Mouse (Mus musculus) cerebellum, adult 2 months (tissue): ENCODE results near the gene Grik4. TPM values are rescaled to one million over a fixed set of nuclear protein-coding genes. Genes with fewer than 3 reads are reported as not detected.
A peak's percentile ranks its signal among the peaks of the same experiment; 100 is the strongest.

Experiments used
- DNase-seq, 2 experiments: peaks; one replicate each; pipeline ENCODE4 v3.0.0; 2021
- H3K27ac ChIP-seq: fragments of 200-500 bp; 2 replicates; pipeline ENCODE4 v1.5.1; 2012; ENCODE audit warnings: low read length, control low read depth, inconsistent platforms; ENCODE audit not compliant: insufficient read depth
- H3K27me3 ChIP-seq: fragments of 200-500 bp; 2 replicates; pipeline ENCODE4 v1.6.1; 2012; ENCODE audit warnings: inconsistent platforms, mild to moderate bottlenecking, low read length, moderate library complexity; ENCODE audit not compliant: control insufficient read depth, insufficient read depth
- H3K4me1 ChIP-seq: fragments of 200-500 bp; 2 replicates; pipeline ENCODE4 v1.6.1; 2011; ENCODE audit warnings: low read length; ENCODE audit not compliant: control insufficient read depth, insufficient read depth
- H3K4me3 ChIP-seq: fragments of 200-500 bp; replicated peaks from 2 replicates; pipeline ENCODE3; 2011; ENCODE audit warnings: mild to moderate bottlenecking, low read depth, low read length, control low read depth; ENCODE audit not compliant: insufficient read depth
- CTCF ChIP-seq: fragments of 200-500 bp; IDR thresholded peaks from 2 replicates; pipeline ENCODE4 v1.5.1; 2011; ENCODE audit warnings: low read depth, mild to moderate bottlenecking, control low read depth, low read length, moderate library complexity, borderline replicate concordance; ENCODE audit not compliant: insufficient read depth
- POLR2A ChIP-seq: fragments of 200-500 bp; IDR thresholded peaks from 2 replicates; pipeline ENCODE4 v1.6.1; 2011; ENCODE audit warnings: low read length, control low read depth, borderline replicate concordance; ENCODE audit not compliant: insufficient read depth
- WGBS: fragments of 180-500 bp; shearing (Covaris S2); methylation state at CpG from one replicate; pipeline ENCODE4 v1.1.7; 2018; 5-methylcytosine and 5-hydroxymethylcytosine counted together
- polyA plus RNA-seq: library from polyadenylated mRNA; depleted of rRNA; stranded (reverse); fragments of >200 nt; gene quantifications from 2 replicates; pipeline ENCODE4 v1.2.3, GENCODE M21; 2012

The Grik4 gene
- polyA plus RNA-seq, 1 experiment: 10.5 TPM

GRCm38 (mm10) chr9:42504559-42504958 is 439.7 kb downstream of the Grik4 start:
- Histone ChIP-seq H3K4me3 (no peak overlapping the region), H3K27me3 (no peaks in the 10 kb centered on the region), H3K27ac (no peak overlapping the region), H3K4me1 (no peaks in the 10 kb centered on the region)
- TF ChIP-seq CTCF (no peak), POLR2A (no peak)
- WGBS: 75% methylated on average over 11 of the region's 11 CpGs
- DNase-seq: no peak

- Histone ChIP-seq H3K27me3 (no peaks in the 10 kb centered on the region), H3K4me1 (no peaks in the 10 kb centered on the region), H3K27ac (no peak overlapping the region), H3K4me3 (no peak overlapping the region)
- no peak for TF ChIP-seq POLR2A
- TF ChIP-seq CTCF: no peak
- no peak for DNase-seq
- 86% methylated on average over 4 of the region's 4 CpGs for WGBS
Observed at GRCm38 (mm10) chr9:42503709-42504108, 440.6 kb downstream of the Grik4 start.

- Histone ChIP-seq H3K27ac (no peak overlapping the region), H3K4me3 (no peak overlapping the region), H3K4me1 (no peaks in the 10 kb centered on the region), H3K27me3 (no peaks in the 10 kb centered on the region)
- TF ChIP-seq POLR2A: no peak
- no peak for TF ChIP-seq CTCF
- WGBS: 88% methylated on average over 2 of the region's 2 CpGs
- no peak for DNase-seq
Observed at GRCm38 (mm10) chr9:42496296-42496695, 448.0 kb downstream of the Grik4 start.

GRCm38 (mm10) chr9:42491780-42492179 is 452.5 kb downstream of the Grik4 start:
- WGBS: 87% methylated on average over 9 of the region's 9 CpGs
- no peak for DNase-seq
- Histone ChIP-seq H3K27me3 (no peaks in the 10 kb centered on the region), H3K27ac (no peak overlapping the region), H3K4me3 (no peak overlapping the region), H3K4me1 (no peaks in the 10 kb centered on the region)
- TF ChIP-seq POLR2A (no peak), CTCF (no peak)

GRCm38 (mm10) chr9:42490589-42491382 is 453.5 kb downstream of the Grik4 start:
- peak; percentile 42 to 75 for DNase-seq
- H3K27me3 ChIP-seq: no peaks in the 10 kb centered on the region
- no peaks in the 10 kb centered on the region for H3K4me1 ChIP-seq
- no peak overlapping the region for H3K4me3 ChIP-seq
- H3K27ac ChIP-seq: no peak overlapping the region
- TF ChIP-seq CTCF (no peak), POLR2A (no peak)
- WGBS: 47% methylated on average over 16 of the region's 16 CpGs

- 100% methylated on average over 1 of the region's 1 CpGs for WGBS
- DNase-seq: no peak
- no peak for TF ChIP-seq POLR2A
- TF ChIP-seq CTCF: no peak
- Histone ChIP-seq H3K27me3 (no peaks in the 10 kb centered on the region), H3K27ac (no peak overlapping the region), H3K4me1 (no peaks in the 10 kb centered on the region), H3K4me3 (no peak overlapping the region)
Observed at GRCm38 (mm10) chr9:42488071-42488470, 456.2 kb downstream of the Grik4 start.

- Histone ChIP-seq H3K27ac (no peak overlapping the region), H3K4me3 (no peak overlapping the region), H3K4me1 (no peaks in the 10 kb centered on the region), H3K27me3 (no peaks in the 10 kb centered on the region)
- 80% methylated on average over 4 of the region's 4 CpGs for WGBS
- no peak for DNase-seq
- TF ChIP-seq POLR2A: no peak
- no peak for TF ChIP-seq CTCF
Observed at GRCm38 (mm10) chr9:42486913-42487312, 457.4 kb downstream of the Grik4 start.

- Histone ChIP-seq H3K4me3 (no peak overlapping the region), H3K27ac (no peak overlapping the region), H3K4me1 (no peaks in the 10 kb centered on the region), H3K27me3 (no peaks in the 10 kb centered on the region)
- DNase-seq: no peak
- 98% methylated on average over 1 of the region's 1 CpGs for WGBS
- no peak for TF ChIP-seq POLR2A
- no peak for TF ChIP-seq CTCF
Observed at GRCm38 (mm10) chr9:42484667-42485066, 459.6 kb downstream of the Grik4 start.

- Histone ChIP-seq H3K27ac (no peak overlapping the region), H3K4me1 (no peaks in the 10 kb centered on the region), H3K4me3 (no peak overlapping the region), H3K27me3 (no peaks in the 10 kb centered on the region)
- 91% methylated on average over 1 of the region's 1 CpGs for WGBS
- DNase-seq: no peak
- TF ChIP-seq CTCF: no peak
- no peak for TF ChIP-seq POLR2A
Observed at GRCm38 (mm10) chr9:42482944-42483343, 461.3 kb downstream of the Grik4 start.
